Mouse (Mus musculus): ENCODE data around the gene Ifi203. TPM values are rescaled to one million over a fixed set of nuclear protein-coding genes. Genes with fewer than 3 reads are reported as not detected.
"Not testable (repeated sequence)": the region's sequence is repeated elsewhere in the genome, so short reads cannot be mapped to it uniquely, and the experiment has no call there.

The Ifi203 gene
- polyA plus RNA-seq, 1 experiment from 2014 or later, result 0.99 TPM

- 62% methylated on average over 3 of the region's 3 CpGs for WGBS
- H3K4me3 ChIP-seq (ENCODE audit: control insufficient read depth in 1 of 2, insufficient read depth in 1 of 2, low read depth in 1 of 2, low read length in 2 of 2); H3K4me1 ChIP-seq (ENCODE audit: control insufficient read depth in 2 of 2, insufficient read depth in 2 of 2, low read length in 2 of 2); H3K9me3 ChIP-seq (ENCODE audit: control insufficient read depth, low read length); H3K27me3 ChIP-seq (ENCODE audit: control insufficient read depth, insufficient read depth, low read length); H3K36me3 ChIP-seq (ENCODE audit: control insufficient read depth, insufficient read depth, low read length); H3K9ac ChIP-seq (ENCODE audit: low read length); H3K27ac ChIP-seq (replicated peaks in 1 of 2; ENCODE audit: control insufficient read depth in 1 of 2, insufficient read depth in 1 of 2, low read depth in 2 of 2, low read length in 2 of 2); ATAC-seq (ENCODE audit: insufficient number of reproducible peaks, insufficient read depth, low FRiP score, low read depth); H3K4me2 ChIP-seq (ENCODE audit: low read length): not testable (repeated sequence)
Observed at GRCm38 (mm10) chr1:173955839-173956527, 13.5 kb upstream of the Ifi203 start.

GRCm38 (mm10) chr1:173955071-173955796 lies 12.8 kb upstream of the Ifi203 start:
- Histone ChIP-seq H3K4me3 (ENCODE audit: control insufficient read depth in 1 of 2, insufficient read depth in 1 of 2, low read depth in 1 of 2, low read length in 2 of 2) (no peak overlapping the region), H3K27ac (replicated peaks in 1 of 2; ENCODE audit: control insufficient read depth in 1 of 2, insufficient read depth in 1 of 2, low read depth in 2 of 2, low read length in 2 of 2) (no peak overlapping the region), H3K9me3 (ENCODE audit: control insufficient read depth, low read length) (no peaks in the 10 kb centered on the region), H3K4me1 (ENCODE audit: control insufficient read depth in 2 of 2, insufficient read depth in 2 of 2, low read length in 2 of 2) (no peaks in the 10 kb centered on the region), H3K9ac (ENCODE audit: low read length) (no peak overlapping the region), H3K36me3 (ENCODE audit: control insufficient read depth, insufficient read depth, low read length) (no peaks in the 10 kb centered on the region), H3K27me3 (ENCODE audit: control insufficient read depth, insufficient read depth, low read length) (no peaks in the 10 kb centered on the region), H3K4me2 (ENCODE audit: low read length) (no peak overlapping the region)
- no peak for ATAC-seq (ENCODE audit: insufficient number of reproducible peaks, insufficient read depth, low FRiP score, low read depth)
- WGBS, result 77% methylated on average over 2 of the region's 2 CpGs

GRCm38 (mm10) chr1:173953563-173953962 lies 11.1 kb upstream of the Ifi203 start:
- Histone ChIP-seq H3K4me1 (ENCODE audit: control insufficient read depth in 2 of 2, insufficient read depth in 2 of 2, low read length in 2 of 2) (no peaks in the 10 kb centered on the region), H3K9ac (ENCODE audit: low read length) (no peak overlapping the region), H3K27ac (replicated peaks in 1 of 2; ENCODE audit: control insufficient read depth in 1 of 2, insufficient read depth in 1 of 2, low read depth in 2 of 2, low read length in 2 of 2) (no peak overlapping the region), H3K9me3 (ENCODE audit: control insufficient read depth, low read length) (no peaks in the 10 kb centered on the region), H3K36me3 (ENCODE audit: control insufficient read depth, insufficient read depth, low read length) (no peaks in the 10 kb centered on the region), H3K4me2 (ENCODE audit: low read length) (no peak overlapping the region), H3K4me3 (ENCODE audit: control insufficient read depth in 1 of 2, insufficient read depth in 1 of 2, low read depth in 1 of 2, low read length in 2 of 2) (no peak overlapping the region), H3K27me3 (ENCODE audit: control insufficient read depth, insufficient read depth, low read length) (no peaks in the 10 kb centered on the region)
- ATAC-seq (ENCODE audit: insufficient number of reproducible peaks, insufficient read depth, low FRiP score, low read depth), result no peak
- 72% methylated on average over 1 of the region's 1 CpGs for WGBS

GRCm38 (mm10) chr1:173949044-173949443 lies 6.6 kb upstream of the Ifi203 start:
- not testable (repeated sequence) for H3K4me2 ChIP-seq (ENCODE audit: low read length); H3K27me3 ChIP-seq (ENCODE audit: control insufficient read depth, insufficient read depth, low read length); H3K9me3 ChIP-seq (ENCODE audit: control insufficient read depth, low read length); H3K4me3 ChIP-seq (ENCODE audit: control insufficient read depth in 1 of 2, insufficient read depth in 1 of 2, low read depth in 1 of 2, low read length in 2 of 2); ATAC-seq (ENCODE audit: insufficient number of reproducible peaks, insufficient read depth, low FRiP score, low read depth); H3K36me3 ChIP-seq (ENCODE audit: control insufficient read depth, insufficient read depth, low read length); H3K27ac ChIP-seq (replicated peaks in 1 of 2; ENCODE audit: control insufficient read depth in 1 of 2, insufficient read depth in 1 of 2, low read depth in 2 of 2, low read length in 2 of 2); H3K4me1 ChIP-seq (ENCODE audit: control insufficient read depth in 2 of 2, insufficient read depth in 2 of 2, low read length in 2 of 2); H3K9ac ChIP-seq (ENCODE audit: low read length)
- 68% methylated on average over 2 of the region's 2 CpGs for WGBS

GRCm38 (mm10) chr1:173942780-173943066 lies 251 bp upstream of the Ifi203 start:
- H3K9ac ChIP-seq (ENCODE audit: low read length); H3K4me1 ChIP-seq (ENCODE audit: control insufficient read depth in 2 of 2, insufficient read depth in 2 of 2, low read length in 2 of 2); H3K4me3 ChIP-seq (ENCODE audit: control insufficient read depth in 1 of 2, insufficient read depth in 1 of 2, low read depth in 1 of 2, low read length in 2 of 2); ATAC-seq (ENCODE audit: insufficient number of reproducible peaks, insufficient read depth, low FRiP score, low read depth); H3K27me3 ChIP-seq (ENCODE audit: control insufficient read depth, insufficient read depth, low read length); H3K27ac ChIP-seq (replicated peaks in 1 of 2; ENCODE audit: control insufficient read depth in 1 of 2, insufficient read depth in 1 of 2, low read depth in 2 of 2, low read length in 2 of 2); H3K36me3 ChIP-seq (ENCODE audit: control insufficient read depth, insufficient read depth, low read length); H3K9me3 ChIP-seq (ENCODE audit: control insufficient read depth, low read length); H3K4me2 ChIP-seq (ENCODE audit: low read length): not testable (repeated sequence)

- not testable (repeated sequence) for H3K4me2 ChIP-seq (ENCODE audit: low read length); H3K9me3 ChIP-seq (ENCODE audit: control insufficient read depth, low read length); H3K27ac ChIP-seq (replicated peaks in 1 of 2; ENCODE audit: control insufficient read depth in 1 of 2, insufficient read depth in 1 of 2, low read depth in 2 of 2, low read length in 2 of 2); H3K27me3 ChIP-seq (ENCODE audit: control insufficient read depth, insufficient read depth, low read length); H3K9ac ChIP-seq (ENCODE audit: low read length); H3K4me3 ChIP-seq (ENCODE audit: control insufficient read depth in 1 of 2, insufficient read depth in 1 of 2, low read depth in 1 of 2, low read length in 2 of 2); H3K4me1 ChIP-seq (ENCODE audit: control insufficient read depth in 2 of 2, insufficient read depth in 2 of 2, low read length in 2 of 2); ATAC-seq (ENCODE audit: insufficient number of reproducible peaks, insufficient read depth, low FRiP score, low read depth); H3K36me3 ChIP-seq (ENCODE audit: control insufficient read depth, insufficient read depth, low read length)
- WGBS, result 88% methylated on average over 2 of the region's 2 CpGs
Observed at GRCm38 (mm10) chr1:173941522-173941921, 950 bp downstream of the Ifi203 start.

- 61% methylated on average over 2 of the region's 3 CpGs for WGBS
- not testable (repeated sequence) for H3K4me1 ChIP-seq (ENCODE audit: control insufficient read depth in 2 of 2, insufficient read depth in 2 of 2, low read length in 2 of 2); H3K9ac ChIP-seq (ENCODE audit: low read length); H3K27ac ChIP-seq (replicated peaks in 1 of 2; ENCODE audit: control insufficient read depth in 1 of 2, insufficient read depth in 1 of 2, low read depth in 2 of 2, low read length in 2 of 2); H3K4me3 ChIP-seq (ENCODE audit: control insufficient read depth in 1 of 2, insufficient read depth in 1 of 2, low read depth in 1 of 2, low read length in 2 of 2); H3K27me3 ChIP-seq (ENCODE audit: control insufficient read depth, insufficient read depth, low read length); H3K36me3 ChIP-seq (ENCODE audit: control insufficient read depth, insufficient read depth, low read length); H3K4me2 ChIP-seq (ENCODE audit: low read length); ATAC-seq (ENCODE audit: insufficient number of reproducible peaks, insufficient read depth, low FRiP score, low read depth); H3K9me3 ChIP-seq (ENCODE audit: control insufficient read depth, low read length)
Observed at GRCm38 (mm10) chr1:173919279-173919678, 23.2 kb downstream of the Ifi203 start.

GRCm38 (mm10) chr1:173914559-173914958 lies 27.9 kb downstream of the Ifi203 start:
- H3K27ac ChIP-seq (replicated peaks in 1 of 2; ENCODE audit: control insufficient read depth in 1 of 2, insufficient read depth in 1 of 2, low read depth in 2 of 2, low read length in 2 of 2), result no peak overlapping the region
- H3K4me3 ChIP-seq (ENCODE audit: control insufficient read depth in 1 of 2, insufficient read depth in 1 of 2, low read depth in 1 of 2, low read length in 2 of 2), result no peak overlapping the region
- no peak overlapping the region for H3K9ac ChIP-seq (ENCODE audit: low read length)
- 72% methylated on average over 2 of the region's 2 CpGs for WGBS
- no peak overlapping the region for H3K4me2 ChIP-seq (ENCODE audit: low read length)
- no peaks in the 10 kb centered on the region for H3K27me3 ChIP-seq (ENCODE audit: control insufficient read depth, insufficient read depth, low read length)
- H3K9me3 ChIP-seq (ENCODE audit: control insufficient read depth, low read length), result no peaks in the 10 kb centered on the region
- no peaks in the 10 kb centered on the region for H3K36me3 ChIP-seq (ENCODE audit: control insufficient read depth, insufficient read depth, low read length)
- H3K4me1 ChIP-seq (ENCODE audit: control insufficient read depth in 2 of 2, insufficient read depth in 2 of 2, low read length in 2 of 2), result no peaks in the 10 kb centered on the region
- no peak for ATAC-seq (ENCODE audit: insufficient number of reproducible peaks, insufficient read depth, low FRiP score, low read depth)
